Mouse (Mus musculus): ENCODE data around the gene Oas1h. TPM values are rescaled to one million over a fixed set of nuclear protein-coding genes. Genes with fewer than 3 reads are reported as not detected.
"Not testable (repeated sequence)": the region's sequence is repeated elsewhere in the genome, so short reads cannot be mapped to it uniquely, and the experiment has no call there.

Oas1h gene
- polyA plus RNA-seq, 1 experiment from 2014 or later: not detected

- WGBS: 82% methylated on average over 3 of the region's 3 CpGs
- DNase-seq (ENCODE audit: extremely low spot score, low spot score): no peak
- no peaks in the 10 kb centered on the region for H3K36me3 ChIP-seq (replicated peaks)
Measured at GRCm38 (mm10) chr5:120865336-120865860, 4.2 kb downstream of the Oas1h start.

GRCm38 (mm10) chr5:120869436-120870015, 8.3 kb downstream of the Oas1h start:
- Histone ChIP-seq H3K27me3 (ENCODE audit: poor library complexity, severe bottlenecking) (no peaks in the 10 kb centered on the region), H3K4me3 (no peak overlapping the region), H3K9me3 (no peaks in the 10 kb centered on the region), H3K4me1 (no peaks in the 10 kb centered on the region), H3K36me3 (replicated peaks) (no peaks in the 10 kb centered on the region), H3K27ac (no peak overlapping the region)
- WGBS: 89% methylated on average over 7 of the region's 7 CpGs
- DNase-seq (ENCODE audit: extremely low spot score, low spot score): no peak

More at GRCm38 (mm10) chr5:120865336-120865860, 4.2 kb downstream of the Oas1h start:
- Histone ChIP-seq H3K27me3 (ENCODE audit: poor library complexity, severe bottlenecking) (no peaks in the 10 kb centered on the region), H3K9me3 (no peaks in the 10 kb centered on the region), H3K4me1 (no peaks in the 10 kb centered on the region), H3K27ac (no peak overlapping the region), H3K4me3 (no peak overlapping the region)

- no peak for DNase-seq (ENCODE audit: extremely low spot score, low spot score)
- Histone ChIP-seq H3K9me3 (no peaks in the 10 kb centered on the region), H3K27ac (no peak overlapping the region), H3K4me1 (no peaks in the 10 kb centered on the region), H3K36me3 (replicated peaks) (no peaks in the 10 kb centered on the region), H3K4me3 (no peak overlapping the region), H3K27me3 (ENCODE audit: poor library complexity, severe bottlenecking) (no peaks in the 10 kb centered on the region)
- 60% methylated on average over 3 of the region's 3 CpGs for WGBS
Measured at GRCm38 (mm10) chr5:120870081-120870480, 8.9 kb downstream of the Oas1h start.

- H3K27me3 ChIP-seq (ENCODE audit: poor library complexity, severe bottlenecking): no peaks in the 10 kb centered on the region
- no peaks in the 10 kb centered on the region for H3K36me3 ChIP-seq (replicated peaks)
- H3K9me3 ChIP-seq: no peaks in the 10 kb centered on the region
- no peak overlapping the region for H3K27ac ChIP-seq
- H3K4me3 ChIP-seq: no peak overlapping the region
- WGBS: 86% methylated on average over 7 of the region's 7 CpGs
- no peaks in the 10 kb centered on the region for H3K4me1 ChIP-seq
- no peak for DNase-seq (ENCODE audit: extremely low spot score, low spot score)
Measured at GRCm38 (mm10) chr5:120870782-120871181, 9.6 kb downstream of the Oas1h start.

- H3K27ac ChIP-seq: no peak overlapping the region
- H3K9me3 ChIP-seq: no peaks in the 10 kb centered on the region
- DNase-seq (ENCODE audit: extremely low spot score, low spot score): no peak
- H3K36me3 ChIP-seq (replicated peaks): no peaks in the 10 kb centered on the region
- H3K4me1 ChIP-seq: no peaks in the 10 kb centered on the region
- H3K27me3 ChIP-seq (ENCODE audit: poor library complexity, severe bottlenecking): no peaks in the 10 kb centered on the region
- 70% methylated on average over 2 of the region's 2 CpGs for WGBS
- H3K4me3 ChIP-seq: no peak overlapping the region
Measured at GRCm38 (mm10) chr5:120871469-120871868, 10.2 kb downstream of the Oas1h start.

- H3K27me3 ChIP-seq (ENCODE audit: poor library complexity, severe bottlenecking); H3K27ac ChIP-seq; H3K36me3 ChIP-seq (replicated peaks); H3K4me1 ChIP-seq; H3K9me3 ChIP-seq; DNase-seq (ENCODE audit: extremely low spot score, low spot score); H3K4me3 ChIP-seq: not testable (repeated sequence)
- 74% methylated on average over 2 of the region's 3 CpGs for WGBS
Measured at GRCm38 (mm10) chr5:120876839-120877238, 15.6 kb downstream of the Oas1h start.

- not testable (repeated sequence) for H3K27ac ChIP-seq; H3K27me3 ChIP-seq (ENCODE audit: poor library complexity, severe bottlenecking); DNase-seq (ENCODE audit: extremely low spot score, low spot score); H3K4me1 ChIP-seq; H3K9me3 ChIP-seq; H3K4me3 ChIP-seq; H3K36me3 ChIP-seq (replicated peaks)
- 74% methylated on average over 2 of the region's 2 CpGs for WGBS
Measured at GRCm38 (mm10) chr5:120877407-120877806, 16.2 kb downstream of the Oas1h start.

- H3K4me3 ChIP-seq; H3K9me3 ChIP-seq; H3K27me3 ChIP-seq (ENCODE audit: poor library complexity, severe bottlenecking); H3K27ac ChIP-seq; H3K36me3 ChIP-seq (replicated peaks); H3K4me1 ChIP-seq; DNase-seq (ENCODE audit: extremely low spot score, low spot score): not testable (repeated sequence)
- WGBS: 71% methylated on average over 2 of the region's 2 CpGs
Measured at GRCm38 (mm10) chr5:120878803-120879202, 17.6 kb downstream of the Oas1h start.

GRCm38 (mm10) chr5:120881681-120882080, 20.5 kb downstream of the Oas1h start:
- H3K36me3 ChIP-seq (replicated peaks); H3K27me3 ChIP-seq (ENCODE audit: poor library complexity, severe bottlenecking); H3K9me3 ChIP-seq; H3K27ac ChIP-seq; H3K4me1 ChIP-seq; DNase-seq (ENCODE audit: extremely low spot score, low spot score); H3K4me3 ChIP-seq: not testable (repeated sequence)
- 92% methylated on average over 6 of the region's 6 CpGs for WGBS

- H3K4me1 ChIP-seq; H3K27ac ChIP-seq; H3K4me3 ChIP-seq; H3K36me3 ChIP-seq (replicated peaks); H3K27me3 ChIP-seq (ENCODE audit: poor library complexity, severe bottlenecking); H3K9me3 ChIP-seq; DNase-seq (ENCODE audit: extremely low spot score, low spot score): not testable (repeated sequence)
- WGBS: 39% methylated on average over 5 of the region's 9 CpGs
Measured at GRCm38 (mm10) chr5:120887413-120887812, 26.2 kb downstream of the Oas1h start, which contains the start of gene Oas1g. Gene Oas1g (minus strand): TSS chr5:120887613.

GRCm38 (mm10) chr5:120887831-120888230, 26.6 kb downstream of the Oas1h start:
- no peaks in the 10 kb centered on the region for H3K36me3 ChIP-seq (replicated peaks)
- H3K27ac ChIP-seq: no peak overlapping the region
- WGBS: 54% methylated on average over 6 of the region's 6 CpGs
- no peaks in the 10 kb centered on the region for H3K4me1 ChIP-seq
- H3K4me3 ChIP-seq: no peak overlapping the region
- DNase-seq (ENCODE audit: extremely low spot score, low spot score): no peak
- H3K9me3 ChIP-seq: no peaks in the 10 kb centered on the region
- no peaks in the 10 kb centered on the region for H3K27me3 ChIP-seq (ENCODE audit: poor library complexity, severe bottlenecking)

GRCm38 (mm10) chr5:120888294-120888815, 27.1 kb downstream of the Oas1h start:
- not testable (repeated sequence) for H3K36me3 ChIP-seq (replicated peaks); H3K9me3 ChIP-seq; H3K4me3 ChIP-seq; H3K27ac ChIP-seq; DNase-seq (ENCODE audit: extremely low spot score, low spot score); H3K4me1 ChIP-seq; H3K27me3 ChIP-seq (ENCODE audit: poor library complexity, severe bottlenecking)
- WGBS: 45% methylated on average over 4 of the region's 4 CpGs

GRCm38 (mm10) chr5:120890026-120890425, 28.8 kb downstream of the Oas1h start:
- Histone ChIP-seq H3K27ac (no peak overlapping the region), H3K27me3 (ENCODE audit: poor library complexity, severe bottlenecking) (no peaks in the 10 kb centered on the region), H3K4me3 (no peak overlapping the region), H3K4me1 (no peaks in the 10 kb centered on the region), H3K36me3 (replicated peaks) (no peaks in the 10 kb centered on the region), H3K9me3 (no peaks in the 10 kb centered on the region)
- 88% methylated on average over 2 of the region's 2 CpGs for WGBS
- DNase-seq (ENCODE audit: extremely low spot score, low spot score): no peak
